Mouse (Mus musculus) heart, embryonic 11.5 days (tissue): ENCODE data around the gene Arhgef40. TPM values are rescaled to one million over a fixed set of nuclear protein-coding genes. Genes with fewer than 3 reads are reported as not detected.

Source experiments
- ATAC-seq: fragments of 200-750 bp; cut with Nextera tagmentation; replicated peaks from 2 replicates; pipeline ENCODE4 v1.8.0; 2017; ENCODE audit warnings: moderate library complexity; ENCODE audit not compliant: insufficient number of reproducible peaks, low FRiP score, low TSS enrichment
- H3K27ac ChIP-seq: fragments of 300-500 bp; sonication (generic); 2 replicates; pipeline ENCODE4 v1.5.1; 2014; ENCODE audit warnings: mild to moderate bottlenecking, low read depth, low read length
- H3K27me3 ChIP-seq: fragments of 300-500 bp; sonication (generic); 2 replicates; pipeline ENCODE4 v1.6.1; 2014; ENCODE audit warnings: mild to moderate bottlenecking, low read length, mixed read lengths; ENCODE audit not compliant: control insufficient read depth, insufficient read depth
- H3K36me3 ChIP-seq: fragments of 300-500 bp; sonication (generic); 2 replicates; pipeline ENCODE4 v1.6.1; 2014; ENCODE audit warnings: mild to moderate bottlenecking, low read length, moderate library complexity, mixed read lengths; ENCODE audit not compliant: control insufficient read depth, insufficient read depth
- H3K4me1 ChIP-seq: fragments of 300-500 bp; sonication (generic); 2 replicates; pipeline ENCODE4 v1.6.1; 2014; ENCODE audit warnings: low read length; ENCODE audit not compliant: control insufficient read depth, insufficient read depth
- H3K4me2 ChIP-seq: fragments of 300-500 bp; sonication (generic); 2 replicates; pipeline ENCODE4 v1.6.1; 2014; ENCODE audit warnings: mild to moderate bottlenecking, moderate library complexity
- H3K4me3 ChIP-seq: fragments of 300-500 bp; sonication (generic); 2 replicates; pipeline ENCODE4 v1.5.1; 2014; ENCODE audit warnings: low read depth, low read length
- H3K9ac ChIP-seq: fragments of 300-500 bp; sonication (generic); 2 replicates; pipeline ENCODE4 v1.6.1; 2014; ENCODE audit warnings: mild to moderate bottlenecking, low read depth, low read length, moderate library complexity
- H3K9me3 ChIP-seq: fragments of 300-500 bp; sonication (generic); replicated peaks from 2 replicates; pipeline ENCODE4 v1.6.1; 2016; ENCODE audit warnings: low read length; ENCODE audit not compliant: control insufficient read depth
- WGBS: fragments of 180-500 bp; shearing (Covaris S2); extraction: QIAGEN DNeasy Blood & Tissue Kit; methylation state at CpG from one replicate; pipeline ENCODE4 v1.1.7; 2014; ENCODE audit not compliant: insufficient replicate concordance; 5-methylcytosine and 5-hydroxymethylcytosine counted together
- polyA plus RNA-seq: library from polyadenylated mRNA; unstranded; fragments of >200 nt; fragmentation: Nextera tagmentation; extraction: Ambion mirVana; gene quantifications from 2 replicates; pipeline ENCODE4 v1.2.1, GENCODE M21; 2014

The Arhgef40 gene
- polyA plus RNA-seq, 1 experiment from 2014 or later = 58.3 TPM

DNA sequence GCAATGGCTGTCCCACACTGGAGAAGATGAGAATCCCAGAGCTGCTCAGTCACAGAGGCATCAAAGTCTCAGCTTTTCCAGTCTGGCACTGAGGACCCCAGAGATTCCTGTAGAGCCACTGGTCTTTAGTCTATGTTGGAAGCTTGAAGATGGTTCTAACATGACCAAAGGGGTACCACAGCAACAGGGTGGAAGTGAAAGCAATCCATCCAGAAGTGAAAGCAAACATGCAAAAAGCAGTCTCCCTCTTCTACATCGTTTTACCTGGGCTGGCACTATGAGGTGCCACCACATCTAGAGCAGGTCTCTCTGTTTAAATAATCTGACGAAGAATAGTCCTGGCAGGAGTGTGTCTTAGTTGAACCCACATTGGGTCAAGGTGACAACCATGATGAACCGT is 5.3 kb upstream of the Arhgef40 start:
- Histone ChIP-seq H3K4me3 (no peak overlapping the region), H3K4me1 (peaks cover 5% of the 10 kb centered on the region; the same call in 1 of the 2 replicates), H3K9me3 (no peaks in the 10 kb centered on the region), H3K4me2 (no peak overlapping the region), H3K36me3 (no peaks in the 10 kb centered on the region), H3K9ac (no peak overlapping the region), H3K27me3 (no peaks in the 10 kb centered on the region), H3K27ac (no peak overlapping the region)
- ATAC-seq = no peak
- 88% methylated on average over 3 of the region's 3 CpGs for WGBS

DNA sequence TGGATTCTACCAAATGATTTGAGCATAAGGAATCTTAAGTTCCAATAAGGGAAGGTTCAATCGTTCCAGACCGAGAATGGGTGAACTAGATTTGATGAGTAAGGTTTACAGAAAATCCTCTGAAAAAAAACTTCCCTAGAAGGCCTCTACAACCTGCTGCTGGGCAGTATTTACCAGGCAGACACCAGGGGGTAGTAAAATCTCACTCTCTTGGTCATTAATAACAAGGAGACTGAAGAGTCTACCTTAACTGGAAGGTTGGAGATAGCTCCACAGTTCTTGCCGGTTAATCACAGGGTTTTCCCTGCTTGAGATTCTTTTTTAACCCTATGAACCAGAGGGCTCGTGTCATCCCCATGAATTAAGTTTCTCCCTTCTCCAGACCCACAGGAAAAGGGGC is 1.3 kb upstream of the Arhgef40 start:
- WGBS = 63% methylated on average over 4 of the region's 4 CpGs
- Histone ChIP-seq H3K4me3 (no peak overlapping the region), H3K27ac (no peak overlapping the region)

DNA sequence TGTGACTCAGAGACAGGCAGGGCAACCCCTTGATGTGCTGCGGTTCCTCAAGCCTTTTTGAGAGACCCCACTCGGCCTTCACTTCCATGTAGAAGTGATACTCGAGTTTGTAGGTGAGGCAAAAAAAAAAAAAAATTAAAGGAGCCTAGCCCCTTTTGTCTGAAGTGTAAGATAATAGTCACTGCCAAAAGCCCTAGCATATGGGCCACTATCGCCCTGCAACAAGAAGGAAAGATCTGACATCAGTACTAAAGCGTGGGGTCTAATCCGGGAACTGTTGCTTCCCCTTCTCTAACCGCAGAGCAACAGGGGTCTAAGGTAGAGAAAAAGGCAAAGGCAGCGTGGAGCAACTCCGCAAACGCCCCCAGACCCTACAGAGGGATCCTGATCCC is 668 bp upstream of the Arhgef40 start:
- peak overlapping the region; percentile 71 for H3K4me3 ChIP-seq

More for the DNA sequence above, 1.3 kb upstream of the Arhgef40 start:
- Histone ChIP-seq H3K4me1 (peaks cover 8% of the 10 kb centered on the region), H3K9me3 (no peaks in the 10 kb centered on the region), H3K4me2 (no peak overlapping the region), H3K27me3 (no peaks in the 10 kb centered on the region), H3K9ac (no peak overlapping the region), H3K36me3 (no peaks in the 10 kb centered on the region; the same call in 1 of the 2 replicates)
- no peak for ATAC-seq

DNA sequence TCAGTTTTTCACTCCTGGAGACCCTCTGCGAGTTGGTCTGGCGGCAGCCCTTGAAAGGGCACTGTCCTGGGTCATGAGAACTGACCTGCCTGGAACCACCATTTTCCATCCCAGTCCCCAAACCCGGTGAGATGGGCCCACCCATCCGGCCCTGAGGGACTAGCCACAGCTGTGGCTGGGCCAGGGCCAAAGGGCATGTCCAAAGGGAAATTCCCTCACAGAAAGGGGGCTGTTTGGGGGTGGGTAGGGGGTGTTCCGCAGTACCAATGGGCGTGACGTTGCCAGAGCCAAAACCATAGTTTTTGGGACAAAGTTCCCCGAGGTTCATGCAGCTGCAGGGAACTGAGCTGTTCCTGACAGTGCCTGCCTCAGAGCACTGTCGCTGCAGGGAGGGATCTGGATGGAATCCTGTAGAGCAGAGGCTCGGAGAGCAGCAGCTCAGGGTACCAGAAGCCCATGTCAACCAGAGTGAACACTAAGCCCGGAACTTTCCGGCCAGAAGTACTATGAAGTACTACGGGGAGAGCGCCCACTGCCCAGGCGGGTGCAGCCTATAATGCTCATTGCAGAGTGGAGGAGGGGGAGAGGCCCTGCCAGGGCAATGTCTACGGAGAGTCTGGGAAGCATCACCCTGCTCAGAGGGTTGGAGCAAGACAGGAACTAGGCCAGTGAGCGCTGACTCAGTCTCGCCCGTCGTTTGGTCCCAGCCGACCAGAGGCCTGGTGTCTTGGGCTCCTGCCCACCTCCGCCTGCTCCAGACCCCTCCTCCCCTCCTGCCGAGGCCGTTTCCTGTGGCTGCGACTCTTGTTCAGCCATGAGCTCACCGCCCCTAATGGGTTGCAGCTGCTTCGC is 1.0 kb downstream of the Arhgef40 start:
- peak overlapping the region; percentile 85 for H3K4me2 ChIP-seq
- H3K27ac ChIP-seq = peak overlapping the region; percentile 95
- H3K9ac ChIP-seq = peak overlapping the region; percentile 90
- peaks cover 8% of the 10 kb centered on the region for H3K4me1 ChIP-seq
- no peaks in the 10 kb centered on the region for H3K9me3 ChIP-seq
- no peaks in the 10 kb centered on the region for H3K27me3 ChIP-seq
- peaks cover 19% of the 10 kb centered on the region for H3K36me3 ChIP-seq
- peak overlapping the region; percentile 71 for H3K4me3 ChIP-seq
- peak; percentile 63 for ATAC-seq
- WGBS = 1% methylated on average over 27 of the region's 27 CpGs

More for the DNA sequence above, 668 bp upstream of the Arhgef40 start:
- no peaks in the 10 kb centered on the region for H3K9me3 ChIP-seq
- H3K9ac ChIP-seq = peak overlapping the region; percentile 90
- WGBS = 8% methylated on average over 10 of the region's 10 CpGs
- peaks cover 8% of the 10 kb centered on the region for H3K4me1 ChIP-seq
- no peaks in the 10 kb centered on the region for H3K27me3 ChIP-seq
- ATAC-seq = no peak
- peaks cover 4% of the 10 kb centered on the region for H3K36me3 ChIP-seq
- H3K27ac ChIP-seq = 0 out of 2 replicates have a peak overlapping the region, but pooled peaks have one; percentile 95
- peak overlapping the region; percentile 85 for H3K4me2 ChIP-seq

DNA sequence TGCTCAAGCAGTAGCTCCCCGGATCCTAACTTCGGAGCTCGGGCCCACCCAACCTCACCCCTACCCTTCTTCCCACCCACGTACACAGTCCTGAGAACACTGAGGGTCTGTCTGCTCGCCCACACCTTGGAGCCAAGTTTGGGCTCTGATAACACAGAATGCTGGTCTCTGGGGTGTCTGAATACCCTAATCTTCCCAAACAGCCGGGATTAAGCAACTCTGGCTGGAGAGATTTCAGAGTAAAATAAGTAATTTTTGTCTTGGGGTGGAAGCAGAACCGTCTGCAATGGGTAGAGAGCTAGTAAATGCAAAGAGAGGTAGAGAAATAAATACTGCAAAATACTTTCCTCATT is 1.6 kb downstream of the Arhgef40 start:
- WGBS = 4% methylated on average over 7 of the region's 7 CpGs
- no peak for ATAC-seq
- H3K36me3 ChIP-seq = peaks cover 20% of the 10 kb centered on the region

DNA sequence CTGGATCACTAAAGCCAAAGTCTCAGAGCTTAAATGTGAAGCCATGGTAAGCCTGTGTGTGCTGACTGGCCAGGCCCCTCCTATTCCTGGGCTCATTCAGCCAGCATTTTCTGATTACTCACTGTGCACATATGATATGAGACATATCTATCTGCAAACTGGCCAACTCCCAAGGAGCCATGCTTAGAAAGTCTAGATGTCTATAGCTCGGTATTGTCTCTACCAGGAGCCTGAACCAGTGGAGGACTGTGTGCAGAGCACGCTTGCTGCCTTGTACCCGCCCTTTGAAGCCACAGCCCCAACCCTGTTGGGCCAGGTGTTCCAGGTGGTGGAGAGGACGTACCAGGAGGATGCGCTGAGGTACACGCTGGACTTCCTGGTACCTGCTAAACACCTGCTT is 2.7 kb downstream of the Arhgef40 start:
- H3K4me3 ChIP-seq = no peak overlapping the region
- peaks cover 8% of the 10 kb centered on the region for H3K4me1 ChIP-seq
- H3K27me3 ChIP-seq = no peaks in the 10 kb centered on the region
- no peak overlapping the region for H3K9ac ChIP-seq
- no peak overlapping the region for H3K4me2 ChIP-seq
- no peak for ATAC-seq
- no peaks in the 10 kb centered on the region for H3K9me3 ChIP-seq
- 86% methylated on average over 6 of the region's 6 CpGs for WGBS
- H3K27ac ChIP-seq = 0 out of 2 replicates have a peak overlapping the region, but pooled peaks have one; percentile 16
- peaks cover 28% of the 10 kb centered on the region for H3K36me3 ChIP-seq

More for the DNA sequence above, 1.6 kb downstream of the Arhgef40 start:
- no peaks in the 10 kb centered on the region for H3K27me3 ChIP-seq
- H3K4me3 ChIP-seq = peak overlapping the region; percentile 71
- peak overlapping the region; percentile 95 for H3K27ac ChIP-seq
- peaks cover 8% of the 10 kb centered on the region for H3K4me1 ChIP-seq
- peak overlapping the region; percentile 90 for H3K9ac ChIP-seq
- no peaks in the 10 kb centered on the region for H3K9me3 ChIP-seq
- peak overlapping the region; percentile 85 for H3K4me2 ChIP-seq

DNA sequence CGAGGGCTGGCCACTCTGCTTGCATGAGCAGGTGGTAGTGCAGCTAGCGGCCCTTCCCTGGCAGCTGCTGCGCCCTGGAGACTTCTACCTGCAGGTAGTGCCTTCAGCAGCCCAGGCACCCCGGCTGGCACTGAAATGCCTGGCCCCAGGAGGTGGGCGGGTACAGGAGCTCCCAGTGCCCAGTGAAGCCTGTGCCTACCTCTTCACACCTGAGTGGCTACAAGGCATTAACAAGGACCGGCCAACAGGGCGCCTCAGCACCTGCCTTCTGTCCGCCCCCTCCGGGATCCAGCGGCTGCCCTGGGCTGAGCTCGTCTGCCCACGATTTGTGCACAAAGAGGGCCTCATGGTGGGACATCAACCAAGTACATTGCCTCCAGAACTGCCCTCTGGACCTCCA is 4.2 kb downstream of the Arhgef40 start:
- no peaks in the 10 kb centered on the region for H3K27me3 ChIP-seq
- H3K9ac ChIP-seq = no peak overlapping the region
- no peak overlapping the region for H3K4me3 ChIP-seq
- no peak overlapping the region for H3K4me2 ChIP-seq
- H3K36me3 ChIP-seq = peaks cover 36% of the 10 kb centered on the region
- ATAC-seq = no peak
- peaks cover 6% of the 10 kb centered on the region for H3K4me1 ChIP-seq
- H3K27ac ChIP-seq = no peak overlapping the region
- no peaks in the 10 kb centered on the region for H3K9me3 ChIP-seq
- 76% methylated on average over 12 of the region's 12 CpGs for WGBS

DNA sequence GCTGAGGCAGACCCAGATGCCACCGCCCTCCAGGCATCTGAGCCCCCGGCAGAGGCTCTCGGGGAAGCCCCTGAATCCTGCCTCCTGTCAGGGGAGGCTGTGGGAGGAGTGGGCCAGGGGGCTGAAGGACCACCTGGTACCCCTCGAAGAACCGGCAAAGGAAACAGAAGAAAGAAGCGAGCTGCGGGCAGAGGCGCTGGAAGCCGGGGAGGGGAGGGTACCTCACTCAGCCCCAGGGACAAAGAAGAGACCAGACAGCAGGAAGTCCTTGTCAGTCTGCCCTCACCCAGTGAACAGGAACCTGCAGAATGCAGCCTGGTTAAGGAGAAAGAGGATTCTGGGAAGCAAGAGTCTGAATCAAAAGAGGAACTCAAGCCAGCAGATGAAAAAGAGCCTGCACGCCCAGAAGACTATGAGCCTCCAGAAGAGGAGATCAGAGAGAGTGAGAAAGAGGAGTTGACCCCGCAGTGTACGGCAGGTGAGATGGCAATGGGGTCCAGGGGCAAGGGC is 5.0 kb downstream of the Arhgef40 start:
- ATAC-seq = no peak
- no peak overlapping the region for H3K4me3 ChIP-seq
- peaks cover 3% of the 10 kb centered on the region for H3K4me1 ChIP-seq
- H3K4me2 ChIP-seq = no peak overlapping the region
- H3K27ac ChIP-seq = no peak overlapping the region
- 63% methylated on average over 12 of the region's 12 CpGs for WGBS
- 0 out of 2 replicates have a peak overlapping the region, but pooled peaks have one; percentile 10 for H3K9ac ChIP-seq
- no peaks in the 10 kb centered on the region for H3K9me3 ChIP-seq
- peaks cover 38% of the 10 kb centered on the region for H3K36me3 ChIP-seq
- H3K27me3 ChIP-seq = no peaks in the 10 kb centered on the region
